Mouse (Mus musculus) C2C12 (cell line): Measurements from ENCODE around the gene Pole4. TPM values are rescaled to one million over a fixed set of nuclear protein-coding genes. Genes with fewer than 3 reads are reported as not detected.

Source experiments
- H3K27me3 ChIP-seq: one replicate; pipeline ENCODE4 v1.6.1; 2011; ENCODE audit not compliant: control insufficient read depth, insufficient read depth, insufficient read length
- H3K36me3 ChIP-seq: one replicate; pipeline ENCODE4 v1.6.1; 2011; ENCODE audit not compliant: control insufficient read depth, insufficient read depth
- H3K4me3 ChIP-seq: one replicate; pipeline ENCODE4 v1.5.1; 2011; ENCODE audit warnings: mild to moderate bottlenecking, control low read depth; ENCODE audit not compliant: poor library complexity, insufficient read depth, severe bottlenecking
- H3K79me2 ChIP-seq: one replicate; pipeline ENCODE4 v1.6.1; 2011; ENCODE audit not compliant: control insufficient read depth, insufficient read depth
- H3K79me3 ChIP-seq: one replicate; pipeline ENCODE4 v1.6.1; 2011; ENCODE audit warnings: low read depth, control low read depth
- H3ac ChIP-seq: one replicate; pipeline ENCODE3; 2011; ENCODE audit warnings: low read depth; ENCODE audit not compliant: control insufficient read depth, insufficient read length
- CEBPB ChIP-seq: IDR thresholded peaks from one replicate; pipeline ENCODE4 v1.6.1; 2011; ENCODE audit warnings: low read depth, mild to moderate bottlenecking, control low read depth, moderate library complexity
- CTCF ChIP-seq: IDR thresholded peaks from one replicate; pipeline ENCODE4 v1.5.1; 2011; ENCODE audit not compliant: control insufficient read depth, insufficient read depth, insufficient read length
- FOSL1 ChIP-seq: IDR thresholded peaks from one replicate; pipeline ENCODE4 v1.8.0; 2011; ENCODE audit warnings: mild to moderate bottlenecking, low read length; ENCODE audit not compliant: poor library complexity, insufficient read depth, severe bottlenecking
- MAX ChIP-seq: IDR thresholded peaks from one replicate; pipeline ENCODE4 v1.6.1; 2011; ENCODE audit warnings: mild to moderate bottlenecking, control low read depth
- MYOD1 ChIP-seq: IDR thresholded peaks from one replicate; pipeline ENCODE4 v1.6.1; 2011; ENCODE audit warnings: low read depth; ENCODE audit not compliant: control insufficient read depth, insufficient read length
- MYOG ChIP-seq: IDR thresholded peaks from one replicate; pipeline ENCODE4 v1.6.1; 2011; ENCODE audit not compliant: control insufficient read depth, insufficient read length; ENCODE audit errors: extremely low read depth
- USF1 ChIP-seq: IDR thresholded peaks from one replicate; pipeline ENCODE4 v1.6.1; 2011; ENCODE audit warnings: low read depth, mild to moderate bottlenecking, control low read depth, moderate library complexity
- polyA plus RNA-seq: library from polyadenylated mRNA; unstranded; fragments of >200 nt; fragmentation: generic; extraction: Trizol; gene quantifications from one replicate; pipeline ENCODE4 v1.2.1, GENCODE M21; 2012; ENCODE audit warnings: missing spikeins

Pole4 gene
- polyA plus RNA-seq, 1 experiment = 59.1 TPM

DNA sequence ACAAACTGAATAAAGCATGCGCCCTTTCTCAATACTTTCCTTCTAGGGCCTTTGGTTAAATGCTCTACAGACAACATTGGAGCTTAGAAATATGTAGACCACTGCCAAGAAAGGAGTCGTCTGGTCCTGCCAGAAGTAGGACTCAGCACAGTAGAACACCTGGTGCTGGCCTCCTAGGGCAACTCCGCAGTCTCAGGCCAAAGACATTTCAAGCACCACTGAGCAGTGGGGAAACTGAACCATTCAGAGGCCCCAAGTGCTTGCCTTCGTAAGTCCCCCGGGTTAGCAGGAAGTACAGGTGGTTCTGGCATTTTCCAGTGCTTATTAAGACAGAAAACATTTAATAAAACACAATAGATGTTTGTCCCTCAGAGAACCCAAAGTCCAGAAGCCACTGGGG, 9.7 kb upstream of the Pole4 start:
- H3ac ChIP-seq = no peak overlapping the region
- no peaks in the 10 kb centered on the region for H3K27me3 ChIP-seq
- no peaks in the 10 kb centered on the region for H3K79me3 ChIP-seq
- no peak for TF ChIP-seq MAX
- no peak for TF ChIP-seq CEBPB
- no peak for TF ChIP-seq USF1
- TF ChIP-seq MYOD1 = no peak
- TF ChIP-seq CTCF = no peak
- no peak for TF ChIP-seq FOSL1
- no peak for TF ChIP-seq MYOG
- no peaks in the 10 kb centered on the region for H3K36me3 ChIP-seq
- H3K4me3 ChIP-seq = no peak overlapping the region
- H3K79me2 ChIP-seq = no peaks in the 10 kb centered on the region

DNA sequence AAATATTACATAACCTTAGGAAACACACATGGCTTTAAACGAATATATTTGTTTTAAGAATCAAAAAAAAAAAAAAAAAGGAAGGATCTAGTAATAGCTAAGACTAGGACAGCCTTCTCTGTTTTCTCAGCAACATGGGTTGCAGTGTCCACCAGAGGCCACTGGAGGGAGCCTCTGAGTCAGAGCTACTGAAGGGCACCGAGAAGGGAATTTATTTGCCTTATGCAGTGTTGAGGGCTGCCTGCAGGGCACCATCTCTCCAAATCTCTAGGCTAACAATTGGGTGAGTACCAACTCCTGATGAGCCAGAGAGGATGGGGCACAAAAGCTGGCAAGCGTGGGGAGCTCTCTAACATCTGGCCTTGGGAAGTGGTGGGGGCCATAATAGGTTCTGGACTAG, 9.1 kb upstream of the Pole4 start:
- Histone ChIP-seq H3K36me3 (no peaks in the 10 kb centered on the region), H3K4me3 (no peak overlapping the region), H3K79me3 (no peaks in the 10 kb centered on the region), H3ac (no peak overlapping the region), H3K27me3 (no peaks in the 10 kb centered on the region), H3K79me2 (no peaks in the 10 kb centered on the region)
- TF ChIP-seq MAX = no peak
- no peak for TF ChIP-seq MYOD1
- TF ChIP-seq MYOG = no peak
- TF ChIP-seq CTCF = peak; percentile 19
- TF ChIP-seq CEBPB = no peak
- no peak for TF ChIP-seq USF1
- TF ChIP-seq FOSL1 = no peak

DNA sequence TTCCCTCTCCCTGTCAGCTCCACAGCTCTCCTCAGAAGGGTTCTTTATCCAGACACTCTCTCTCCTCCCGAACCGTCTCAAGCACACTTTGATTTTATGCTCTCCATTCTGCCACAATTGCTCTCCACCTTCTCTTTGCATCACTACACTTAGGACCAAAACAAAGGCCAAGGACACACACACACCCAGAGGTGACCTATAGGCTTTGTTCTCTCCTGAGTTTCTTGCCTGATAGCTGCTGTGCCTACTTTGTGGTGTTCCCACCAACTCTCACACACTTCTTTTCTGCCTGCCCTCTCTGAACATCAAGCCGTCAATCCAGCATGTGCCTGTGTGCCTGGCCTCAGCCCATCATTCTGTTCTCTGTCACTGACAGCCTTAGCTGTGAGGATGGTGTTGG, 2.6 kb upstream of the Pole4 start:
- no peaks in the 10 kb centered on the region for H3K79me2 ChIP-seq
- H3K4me3 ChIP-seq = no peak overlapping the region
- H3K27me3 ChIP-seq = peaks cover 25% of the 10 kb centered on the region
- no peak overlapping the region for H3ac ChIP-seq
- H3K79me3 ChIP-seq = no peaks in the 10 kb centered on the region
- no peaks in the 10 kb centered on the region for H3K36me3 ChIP-seq
- TF ChIP-seq CEBPB (no peak), MAX (no peak), CTCF (no peak), MYOG (no peak), USF1 (no peak), FOSL1 (no peak), MYOD1 (no peak)

DNA sequence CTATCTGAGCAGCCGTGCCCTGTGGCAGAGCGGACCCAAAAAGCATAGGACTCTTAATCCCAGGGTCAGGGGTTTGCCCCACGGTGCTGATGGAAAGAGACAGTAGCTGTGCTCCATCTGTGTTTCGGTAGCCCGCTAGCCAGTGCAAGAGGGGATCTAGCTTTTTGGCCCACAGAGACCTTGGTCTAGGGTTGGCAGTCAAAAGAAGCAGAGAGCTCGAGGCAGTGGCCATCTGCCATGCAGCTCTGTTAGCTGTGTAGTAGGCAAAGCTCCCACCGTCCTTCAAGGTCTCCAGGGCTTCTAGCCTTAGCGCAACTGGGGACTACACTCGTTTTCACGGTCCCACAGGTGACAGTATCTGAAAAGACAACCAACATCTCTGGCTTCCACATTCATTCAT, 2.1 kb upstream of the Pole4 start:
- no peak overlapping the region for H3K4me3 ChIP-seq
- no peak overlapping the region for H3ac ChIP-seq
- no peaks in the 10 kb centered on the region for H3K79me3 ChIP-seq
- H3K36me3 ChIP-seq = no peaks in the 10 kb centered on the region
- peaks cover 25% of the 10 kb centered on the region for H3K27me3 ChIP-seq
- TF ChIP-seq FOSL1 = no peak
- TF ChIP-seq USF1 = no peak
- TF ChIP-seq CTCF = no peak
- no peak for TF ChIP-seq MAX
- TF ChIP-seq MYOD1 = no peak
- no peak for TF ChIP-seq CEBPB
- TF ChIP-seq MYOG = no peak
- no peaks in the 10 kb centered on the region for H3K79me2 ChIP-seq

DNA sequence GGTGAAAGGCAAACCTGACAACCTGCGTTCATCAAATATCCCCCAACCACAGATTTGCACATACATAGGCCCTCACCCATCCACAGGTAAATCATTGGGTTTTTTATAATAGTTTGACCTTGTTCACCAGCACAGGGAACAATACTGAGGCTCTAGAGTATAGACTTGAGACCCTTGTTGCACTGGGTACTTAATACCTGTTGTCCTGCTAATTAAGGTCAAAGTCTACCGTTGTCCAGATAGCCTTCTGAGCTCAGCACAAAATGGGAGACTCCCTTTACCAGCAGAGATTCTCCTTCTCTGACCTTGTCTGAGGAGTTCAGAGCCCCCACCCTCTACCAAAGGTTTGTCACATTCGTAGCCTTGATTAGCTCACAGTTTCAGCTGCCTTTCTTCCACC, 1.5 kb downstream of the Pole4 start:
- no peaks in the 10 kb centered on the region for H3K79me3 ChIP-seq
- no peaks in the 10 kb centered on the region for H3K79me2 ChIP-seq
- no peak overlapping the region for H3ac ChIP-seq
- H3K36me3 ChIP-seq = no peaks in the 10 kb centered on the region
- H3K27me3 ChIP-seq = peaks cover 35% of the 10 kb centered on the region
- TF ChIP-seq MAX = no peak
- no peak for TF ChIP-seq FOSL1
- no peak for TF ChIP-seq MYOD1
- TF ChIP-seq USF1 = no peak
- TF ChIP-seq MYOG = no peak
- TF ChIP-seq CTCF = no peak
- TF ChIP-seq CEBPB = no peak
- H3K4me3 ChIP-seq = no peak overlapping the region

DNA sequence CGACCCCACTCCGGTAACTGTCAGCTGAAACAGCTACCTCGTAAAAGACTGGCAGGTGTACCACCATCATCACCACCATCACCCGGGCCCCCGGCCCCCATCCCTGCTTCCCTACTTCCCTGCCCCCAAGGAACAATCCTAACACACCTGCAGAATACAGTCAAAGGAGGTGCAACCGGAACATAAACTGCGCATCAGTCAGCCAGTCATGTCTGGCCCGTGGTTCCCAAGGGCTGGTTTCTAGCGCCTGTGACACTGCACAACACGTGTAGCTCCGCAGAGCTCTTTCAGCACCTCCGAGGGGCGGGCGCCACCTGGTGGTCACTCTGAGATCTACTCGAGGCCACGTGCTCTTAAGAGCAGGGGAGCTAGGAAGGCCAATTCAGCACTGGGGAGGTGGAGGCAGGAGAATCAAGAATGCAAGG, 2.6 kb downstream of the Pole4 start:
- no peak overlapping the region for H3K4me3 ChIP-seq
- H3K36me3 ChIP-seq = no peaks in the 10 kb centered on the region
- H3K79me2 ChIP-seq = no peaks in the 10 kb centered on the region
- H3K79me3 ChIP-seq = no peaks in the 10 kb centered on the region
- H3ac ChIP-seq = no peak overlapping the region
- TF ChIP-seq CTCF (peak; percentile 90), FOSL1 (no peak), MYOG (no peak), MYOD1 (no peak), MAX (peak; percentile 98), CEBPB (no peak), USF1 (peak; percentile 85)
- H3K27me3 ChIP-seq = peaks cover 40% of the 10 kb centered on the region
